Mouse (Mus musculus) kidney, adult 2 months (tissue): ENCODE measurements at regions not wholly inside any gene's neighbourhood (a gene's known extent, or its start where the extent isn't known, plus 50 kb on each side); places are given as distances from the start of the nearest gene placed in this dataset.
A peak's percentile ranks its signal among the peaks of the same experiment; 100 is the strongest.

Source experiments
- DNase-seq: peaks from one replicate; pipeline ENCODE4 v3.0.0; 2021
- H3K27ac ChIP-seq: fragments of 200-500 bp; 2 replicates; pipeline ENCODE4 v1.5.1; 2012; ENCODE audit warnings: low read depth, low read length, control low read depth, inconsistent platforms; ENCODE audit not compliant: insufficient read depth
- H3K27me3 ChIP-seq: fragments of 200-500 bp; replicated peaks from 2 replicates; pipeline ENCODE4 v1.6.1; 2012; ENCODE audit warnings: mild to moderate bottlenecking, moderate library complexity, low read length, inconsistent platforms; ENCODE audit not compliant: control insufficient read depth, insufficient read depth
- H3K36me3 ChIP-seq: fragments of 200-500 bp; 2 replicates; pipeline ENCODE4 v1.6.1; 2012; ENCODE audit warnings: mild to moderate bottlenecking, moderate library complexity, low read length, inconsistent platforms; ENCODE audit not compliant: control insufficient read depth, insufficient read depth
- H3K4me1 ChIP-seq: fragments of 200-500 bp; 2 replicates; pipeline ENCODE4 v1.6.1; 2011; ENCODE audit warnings: low read length; ENCODE audit not compliant: control insufficient read depth, insufficient read depth
- H3K4me3 ChIP-seq: fragments of 200-500 bp; 2 replicates; pipeline ENCODE4 v1.5.1; 2011; ENCODE audit warnings: mild to moderate bottlenecking, low read depth, low read length, control low read depth; ENCODE audit not compliant: insufficient read depth
- CTCF ChIP-seq: fragments of 200-500 bp; conservative IDR thresholded peaks from 2 replicates; pipeline ENCODE4 v1.5.1; 2011; ENCODE audit warnings: low read depth, mild to moderate bottlenecking, control low read depth, low read length, moderate library complexity, mixed read lengths; ENCODE audit not compliant: insufficient read depth, insufficient read length
- POLR2A ChIP-seq: fragments of 200-500 bp; IDR thresholded peaks from one replicate; pipeline ENCODE4 v1.6.1; 2011; ENCODE audit warnings: low read depth, low read length, control low read depth
- WGBS: fragments of 180-500 bp; shearing (Covaris S2); methylation state at CpG from one replicate; pipeline ENCODE4 v1.1.7; 2018; 5-methylcytosine and 5-hydroxymethylcytosine counted together

DNA sequence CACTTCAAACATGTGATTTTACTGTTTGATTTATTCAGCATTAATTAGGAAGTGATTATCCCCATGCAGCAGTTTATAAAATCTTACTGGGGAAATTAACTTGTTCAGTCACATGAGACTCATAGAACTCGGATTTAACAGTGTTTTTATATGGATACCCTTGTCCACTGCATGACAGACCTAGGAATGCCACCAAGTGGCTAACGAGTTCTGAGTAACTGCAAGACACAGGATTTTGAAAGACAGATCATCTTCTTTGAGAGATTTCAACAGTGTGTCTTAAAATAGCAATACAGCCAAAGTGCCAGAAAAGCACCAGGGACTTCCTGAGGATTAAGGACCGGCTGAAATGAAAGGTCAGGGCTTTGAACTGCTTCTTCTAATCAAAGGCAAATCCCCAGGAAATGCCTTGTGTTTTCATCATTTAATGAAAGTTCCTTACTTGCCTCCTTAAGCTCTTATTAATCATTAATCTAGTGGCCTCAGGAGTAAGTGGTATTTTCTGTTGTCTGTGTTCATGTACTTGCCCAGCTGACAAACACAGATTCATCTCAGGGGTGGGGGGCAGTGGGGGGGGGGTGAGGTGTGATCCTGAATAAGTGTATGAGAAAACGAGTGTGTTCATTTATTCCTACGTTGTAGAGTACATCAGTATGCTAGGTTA lies 193.4 kb downstream of the Gm13691 start:
- H3K27me3 ChIP-seq: no peaks in the 10 kb centered on the region
- H3K27ac ChIP-seq: peak overlapping the region; percentile 83; the same call in 1 of the 2 replicates
- no peak overlapping the region for H3K4me3 ChIP-seq
- no peaks in the 10 kb centered on the region for H3K4me1 ChIP-seq
- no peaks in the 10 kb centered on the region for H3K36me3 ChIP-seq
- TF ChIP-seq POLR2A: no peak
- no peak for TF ChIP-seq CTCF
- WGBS: 7% methylated on average over 5 of the region's 5 CpGs
- DNase-seq: peak; percentile 66

DNA sequence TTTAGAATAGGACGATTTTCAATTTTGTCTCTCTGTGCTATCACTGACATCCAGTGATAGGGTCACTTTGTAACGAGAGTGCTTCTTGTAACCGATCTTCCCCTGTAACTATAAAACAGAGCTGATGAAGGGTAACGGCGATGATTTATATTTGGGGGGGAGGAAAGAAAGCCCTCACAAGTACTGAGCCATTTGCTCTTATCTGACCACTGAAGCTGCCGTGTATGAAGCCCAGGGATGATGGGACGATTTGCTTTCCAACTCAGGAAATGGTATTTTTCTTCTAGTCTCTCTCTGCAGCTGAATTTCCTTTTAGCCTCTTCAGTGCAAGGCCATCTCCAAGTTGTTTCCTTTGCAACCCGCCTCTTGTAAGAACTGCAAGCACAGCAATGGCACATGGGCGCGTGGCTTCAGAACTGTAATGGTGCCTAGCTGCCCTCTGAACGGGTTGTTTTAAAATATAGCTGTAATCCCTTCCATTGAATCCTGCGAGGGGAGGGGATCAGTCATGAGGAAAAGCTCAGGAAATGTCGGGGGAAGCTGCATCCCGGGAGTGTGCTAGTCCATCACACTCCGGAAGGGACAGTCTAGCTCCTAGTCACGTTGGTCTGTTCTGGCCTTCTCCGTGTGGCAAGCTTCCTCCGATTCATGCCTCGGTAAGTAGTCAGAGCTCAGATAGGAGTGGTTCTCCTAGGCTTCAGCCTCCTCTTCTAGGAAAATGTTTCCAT lies 194.1 kb downstream of the Gm13691 start:
- TF ChIP-seq POLR2A (no peak), CTCF (no peak)
- Histone ChIP-seq H3K27ac (peak overlapping the region; percentile 83), H3K4me1 (no peaks in the 10 kb centered on the region), H3K36me3 (no peaks in the 10 kb centered on the region), H3K27me3 (no peaks in the 10 kb centered on the region), H3K4me3 (peak overlapping the region; percentile 22; the same call in 1 of the 2 replicates)
- whole genome bisulfite sequencing: 10% methylated on average over 19 of the region's 19 CpGs
- DNase-seq: peak; percentile 87

DNA sequence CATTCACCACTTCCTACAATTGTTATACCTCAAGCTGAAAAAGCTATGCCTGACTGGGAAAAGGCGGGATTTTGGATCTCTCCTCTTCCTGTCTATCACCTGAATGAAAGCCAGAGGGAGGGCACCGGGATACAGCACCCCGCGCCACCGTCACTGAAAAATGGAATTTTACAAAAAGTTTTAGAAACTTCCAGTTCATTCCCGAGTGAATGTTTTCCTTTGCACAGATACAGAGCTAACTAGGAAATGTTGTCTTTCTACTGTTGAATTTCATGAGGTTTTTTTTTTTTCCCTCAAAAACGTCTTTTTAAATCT lies 194.6 kb downstream of the Gm13691 start:
- no peaks in the 10 kb centered on the region for H3K4me1 ChIP-seq
- no peaks in the 10 kb centered on the region for H3K27me3 ChIP-seq
- no peak overlapping the region for H3K4me3 ChIP-seq
- DNase-seq: no peak
- TF ChIP-seq CTCF: no peak
- no peak for TF ChIP-seq POLR2A
- peak overlapping the region; percentile 21; the same call in 1 of the 2 replicates for H3K27ac ChIP-seq
- H3K36me3 ChIP-seq: no peaks in the 10 kb centered on the region
- 49% methylated on average over 7 of the region's 7 CpGs for WGBS

- DNase-seq: peak; percentile 74
- H3K27me3 ChIP-seq: no peaks in the 10 kb centered on the region
- 45% methylated on average over 9 of the region's 9 CpGs for WGBS
- no peak overlapping the region for H3K27ac ChIP-seq
- peak; percentile 48 for TF ChIP-seq CTCF
- TF ChIP-seq POLR2A: no peak
- no peaks in the 10 kb centered on the region for H3K4me1 ChIP-seq
- H3K36me3 ChIP-seq: no peaks in the 10 kb centered on the region
- H3K4me3 ChIP-seq: no peak overlapping the region
Measured at GRCm38 (mm10) chr2:84186126-84186701, 195.9 kb downstream of the Gm13691 start.

- H3K4me3 ChIP-seq: no peak overlapping the region
- no peaks in the 10 kb centered on the region for H3K4me1 ChIP-seq
- H3K36me3 ChIP-seq: no peaks in the 10 kb centered on the region
- WGBS: 93% methylated on average over 4 of the region's 4 CpGs
- H3K27me3 ChIP-seq: no peaks in the 10 kb centered on the region
- no peak for DNase-seq
- H3K27ac ChIP-seq: no peak overlapping the region
- TF ChIP-seq CTCF (no peak), POLR2A (no peak)
Measured at GRCm38 (mm10) chr2:84187456-84187855, 197.1 kb downstream of the Gm13691 start.

GRCm38 (mm10) chr2:84189302-84189701 lies 198.9 kb downstream of the Gm13691 start:
- no peak for TF ChIP-seq POLR2A
- TF ChIP-seq CTCF: no peak
- 90% methylated on average over 3 of the region's 3 CpGs for WGBS
- DNase-seq: no peak
- H3K27me3 ChIP-seq: no peaks in the 10 kb centered on the region
- no peak overlapping the region for H3K4me3 ChIP-seq
- H3K4me1 ChIP-seq: no peaks in the 10 kb centered on the region
- no peak overlapping the region for H3K27ac ChIP-seq
- no peaks in the 10 kb centered on the region for H3K36me3 ChIP-seq

DNA sequence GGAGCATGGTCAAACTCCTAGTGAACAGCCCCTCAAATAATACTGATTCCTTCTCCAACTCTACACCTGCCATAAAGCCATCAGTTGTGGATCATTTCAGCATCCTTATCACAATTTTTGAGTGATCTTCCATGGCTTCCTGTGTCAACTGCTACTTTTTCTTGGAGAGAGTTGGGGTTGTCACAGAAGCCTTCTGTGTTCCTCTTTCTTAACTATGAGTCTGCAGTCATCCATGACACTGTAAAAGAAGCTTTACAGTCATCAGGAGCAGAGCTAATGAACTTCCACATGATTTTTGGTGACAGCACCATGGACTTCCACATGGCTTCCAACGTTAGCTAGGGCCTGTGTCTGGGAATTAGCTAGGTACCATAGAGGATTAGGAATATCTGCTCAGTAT lies 208.1 kb downstream of the Calcrl start:
- TF ChIP-seq CTCF: no peak
- no peak for TF ChIP-seq POLR2A
- no peaks in the 10 kb centered on the region for H3K4me1 ChIP-seq
- no peaks in the 10 kb centered on the region for H3K27me3 ChIP-seq
- no peak for DNase-seq
- H3K4me3 ChIP-seq: no peak overlapping the region
- H3K36me3 ChIP-seq: no peaks in the 10 kb centered on the region
- WGBS: 52% methylated on average over 1 of the region's 1 CpGs
- H3K27ac ChIP-seq: no peak overlapping the region
